In genomic region chr2:92947981-92948698, GRCm38 (mm10) we compare ENCODE assay signal across 9 mouse cellular contexts. TPM values are rescaled to one million over a fixed set of nuclear protein-coding genes. Genes with fewer than 3 reads are reported as not detected.
DNase-seq lines count a peak whose midpoint lies in the region; ATAC-seq and TF ChIP-seq lines count a peak whose summit lies in the region.
"Had no signal": no experiment of that assay in that cellular context is flagged by ENCODE, and none has a peak within 500 bp of the region (broad histone marks: within the 10 kb centered on the region; RNA-seq: fewer than 3 reads in every experiment).

No protein-coding gene starts in this region.

- intact Hi-C loops in heart, postnatal 10 days (cut with DNase I): no loop called here

- no peaks in the 10 kb centered on the region for H3K9me3 ChIP-seq in forebrain, embryonic 14.5 days (replicated peaks; ENCODE audit: control insufficient read depth, low read length)
- no peaks in the 10 kb centered on the region for H3K9me3 ChIP-seq in forebrain, embryonic 16.5 days (ENCODE audit: control insufficient read depth, low read length)

- peak; percentile 15 for DNase-seq in forebrain, embryonic 14.5 days (ENCODE audit: low spot score)
- peak; percentile 66 to 68 for DNase-seq in heart, postnatal 10 days
- peak; percentile 68 for DNase-seq in neural tube, embryonic 10.5 days (ENCODE audit: extremely low spot score, low spot score)
- DNase-seq in urinary bladder, postnatal 10 days (ENCODE audit: low spot score): no peak
- no peak for DNase-seq in testis, postnatal 10 days (ENCODE audit: low spot score)

- peaks cover 3% of the 10 kb centered on the region for H3K79me3 ChIP-seq in C2C12 (ENCODE audit: low read depth)

- TF ChIP-seq POLR2A in cortical plate, adult 2 months (IDR thresholded peaks at IDR 0.05; ENCODE audit: extremely low read depth, insufficient read depth, low read length): no peak

- peaks cover 4% of the 10 kb centered on the region; the same call in 1 of the 2 replicates for H3K4me1 ChIP-seq in forebrain, embryonic 14.5 days (ENCODE audit: control insufficient read depth, insufficient read depth, low read length)
- H3K4me1 ChIP-seq in forebrain, embryonic 16.5 days (replicated peaks; ENCODE audit: control insufficient read depth, insufficient read depth, low read length): peaks cover 6% of the 10 kb centered on the region
- peaks cover 9% of the 10 kb centered on the region for H3K4me1 ChIP-seq in cortical plate, adult 2 months (ENCODE audit: control insufficient read depth, insufficient read depth, low read length)

- H3K27ac ChIP-seq in forebrain, embryonic 14.5 days (ENCODE audit: low read depth, low read length): no peak overlapping the region
- H3K27ac ChIP-seq in forebrain, embryonic 16.5 days (ENCODE audit: low read length): no peak overlapping the region
- H3K27ac ChIP-seq in cortical plate, adult 2 months (ENCODE audit: insufficient read depth, low read length): peak overlapping the region; percentile 24; the same call in 1 of the 2 replicates

- no peak for TF ChIP-seq CTCF in C2C12 (IDR thresholded peaks at IDR 0.05; ENCODE audit: control insufficient read depth, insufficient read depth, insufficient read length)
- no peak for TF ChIP-seq CTCF in cortical plate, adult 2 months (IDR thresholded peaks at IDR 0.05; ENCODE audit: extremely low read depth, insufficient read depth, low read length)

- 12% methylated on average over 12 of the region's 12 CpGs for WGBS in forebrain, embryonic 14.5 days
- 13% methylated on average over 12 of the region's 12 CpGs for whole genome bisulfite sequencing in forebrain, embryonic 16.5 days

- H3K79me2 ChIP-seq in C2C12 (ENCODE audit: control insufficient read depth, insufficient read depth): peaks cover 22% of the 10 kb centered on the region

- no peak for ATAC-seq in forebrain, embryonic 14.5 days
- no peak for ATAC-seq in forebrain, embryonic 16.5 days

- H3K9ac ChIP-seq in forebrain, embryonic 14.5 days (ENCODE audit: low read length): no peak overlapping the region
- no peak overlapping the region for H3K9ac ChIP-seq in forebrain, embryonic 16.5 days (replicated peaks; ENCODE audit: low read depth, low read length)

- H3K27me3 ChIP-seq in forebrain, embryonic 14.5 days (replicated peaks; ENCODE audit: control insufficient read depth, insufficient read depth, low read length): no peaks in the 10 kb centered on the region
- no peaks in the 10 kb centered on the region for H3K27me3 ChIP-seq in forebrain, embryonic 16.5 days (replicated peaks; ENCODE audit: control insufficient read depth, insufficient read depth, low read length)
- no peaks in the 10 kb centered on the region for H3K27me3 ChIP-seq in C2C12 (ENCODE audit: control insufficient read depth, insufficient read depth, insufficient read length)

- H3ac ChIP-seq in C2C12 (ENCODE audit: control insufficient read depth, insufficient read length, low read depth): peak overlapping the region; percentile 31

- H3K36me3 ChIP-seq in forebrain, embryonic 14.5 days (ENCODE audit: control insufficient read depth, insufficient read depth, low read length): no peaks in the 10 kb centered on the region
- no peaks in the 10 kb centered on the region for H3K36me3 ChIP-seq in forebrain, embryonic 16.5 days (ENCODE audit: control insufficient read depth, insufficient read depth)
- H3K36me3 ChIP-seq in C2C12 (ENCODE audit: control insufficient read depth, insufficient read depth): peaks cover 66% of the 10 kb centered on the region

- no peak overlapping the region for H3K4me2 ChIP-seq in forebrain, embryonic 14.5 days (ENCODE audit: low read length)
- no peak overlapping the region for H3K4me2 ChIP-seq in forebrain, embryonic 16.5 days (ENCODE audit: low read length)

- no peak overlapping the region for H3K4me3 ChIP-seq in forebrain, embryonic 14.5 days (ENCODE audit: low read depth, low read length)
- H3K4me3 ChIP-seq in forebrain, embryonic 16.5 days (replicated peaks; ENCODE audit: low read length): no peak overlapping the region
- H3K4me3 ChIP-seq in C2C12 (ENCODE audit: insufficient read depth, poor library complexity, severe bottlenecking): no peak overlapping the region
- no peak overlapping the region for H3K4me3 ChIP-seq in cortical plate, adult 2 months (ENCODE audit: insufficient read depth, low read length)

TF ChIP-seq in C2C12, 6 proteins besides CTCF, POLR2A, EP300 and RAD21:
- TF ChIP-seq USF1 (IDR thresholded peaks at IDR 0.05; ENCODE audit: low read depth): no peak
- TF ChIP-seq MYOD1 (IDR thresholded peaks at IDR 0.05; ENCODE audit: control insufficient read depth, insufficient read length, low read depth): peak; percentile 100
- TF ChIP-seq MYOG (IDR thresholded peaks at IDR 0.05; ENCODE audit: control insufficient read depth, extremely low read depth, insufficient read length): no peak
- TF ChIP-seq FOSL1 (IDR thresholded peaks at IDR 0.05; ENCODE audit: insufficient read depth, low read length, poor library complexity, severe bottlenecking): peak; percentile 4
- TF ChIP-seq CEBPB (IDR thresholded peaks at IDR 0.05; ENCODE audit: low read depth): peak; percentile 5
- TF ChIP-seq MAX (IDR thresholded peaks at IDR 0.05): peak; percentile 78

RNA-seq across cellular contexts. Expression of gene Syt13, which starts 33.2 kb away (rescaled TPM):
- 35.4 and 36.8 TPM in 2 replicates for polyA plus RNA-seq in forebrain, embryonic 14.5 days (2014; fragmentation: Nextera tagmentation; extraction: Ambion mirVana)
- 11.5 and 24.0 TPM in 2 replicates for polyA plus RNA-seq in forebrain, embryonic 16.5 days (2015; fragmentation: Nextera tagmentation; extraction: Ambion mirVana)
- polyA plus RNA-seq in C2C12 (2012; fragmentation: generic; extraction: Trizol): 125 TPM
- 146 and 160 TPM in 2 replicates for polyA plus RNA-seq in cortical plate, adult 2 months (2012; rRNA removed)
- total RNA-seq in heart, postnatal 10 days (2021): under 1 TPM; 0.07 to 0.48 TPM
- total RNA-seq: liver, adult 2 months had no signal
- polyA plus RNA-seq: liver, adult 2 months had no signal

Comparison
In these comparisons a context has a peak if more than half of its experiments do, and no peak if none do; other contexts are left out.
1. DNase-seq: peak in forebrain, embryonic 14.5 days (single experiment), heart, postnatal 10 days (2 of 2) and neural tube, embryonic 10.5 days (single experiment); none in urinary bladder, postnatal 10 days (single experiment) and testis, postnatal 10 days (single experiment).